Mouse (Mus musculus) midbrain, embryonic 12.5 days (tissue): ENCODE measurements around the gene Gm2035. TPM values are rescaled to one million over a fixed set of nuclear protein-coding genes. Genes with fewer than 3 reads are reported as not detected.
"Not testable (repeated sequence)": the region's sequence is repeated elsewhere in the genome, so short reads cannot be mapped to it uniquely, and the experiment has no call there.

Experiments used
- ATAC-seq: fragments of 200-750 bp; cut with Nextera tagmentation; 2 replicates; pipeline ENCODE4 v1.8.0; 2017; ENCODE audit warnings: low read depth, moderate TSS enrichment, moderate library complexity; ENCODE audit not compliant: low FRiP score
- H3K27ac ChIP-seq: fragments of 300-500 bp; sonication (generic); replicated peaks from 2 replicates; pipeline ENCODE4 v1.5.1; 2016; ENCODE audit warnings: mild to moderate bottlenecking
- H3K27me3 ChIP-seq: fragments of 300-500 bp; sonication (generic); 2 replicates; pipeline ENCODE4 v1.6.1; 2016; ENCODE audit warnings: mild to moderate bottlenecking
- H3K36me3 ChIP-seq: fragments of 300-500 bp; sonication (generic); 2 replicates; pipeline ENCODE4 v1.6.1; 2016
- H3K4me1 ChIP-seq: fragments of 300-500 bp; sonication (generic); 2 replicates; pipeline ENCODE4 v1.6.1; 2016
- H3K4me2 ChIP-seq: fragments of 300-500 bp; sonication (generic); replicated peaks from 2 replicates; pipeline ENCODE4 v1.6.1; 2016; ENCODE audit warnings: mild to moderate bottlenecking, moderate library complexity
- H3K4me3 ChIP-seq: fragments of 300-500 bp; sonication (generic); 2 replicates; pipeline ENCODE4 v1.5.1; 2016; ENCODE audit warnings: mild to moderate bottlenecking
- H3K9ac ChIP-seq: fragments of 300-500 bp; sonication (generic); replicated peaks from 2 replicates; pipeline ENCODE4 v1.6.1; 2016; ENCODE audit warnings: mild to moderate bottlenecking, moderate library complexity
- H3K9me3 ChIP-seq: fragments of 300-500 bp; sonication (generic); 2 replicates; pipeline ENCODE4 v1.6.1; 2016; ENCODE audit warnings: mild to moderate bottlenecking
- WGBS: fragments of 180-500 bp; shearing (Covaris S2); methylation state at CpG from one replicate; pipeline ENCODE4 v1.1.7; 2016; 5-methylcytosine and 5-hydroxymethylcytosine counted together
- polyA plus RNA-seq: library from polyadenylated mRNA; unstranded; fragments of >200 nt; fragmentation: Nextera tagmentation; extraction: Ambion mirVana; gene quantifications from 2 replicates; pipeline ENCODE4 v1.2.1, GENCODE M21; 2016

Gm2035 gene
- not detected in 2 replicates for polyA plus RNA-seq

DNA sequence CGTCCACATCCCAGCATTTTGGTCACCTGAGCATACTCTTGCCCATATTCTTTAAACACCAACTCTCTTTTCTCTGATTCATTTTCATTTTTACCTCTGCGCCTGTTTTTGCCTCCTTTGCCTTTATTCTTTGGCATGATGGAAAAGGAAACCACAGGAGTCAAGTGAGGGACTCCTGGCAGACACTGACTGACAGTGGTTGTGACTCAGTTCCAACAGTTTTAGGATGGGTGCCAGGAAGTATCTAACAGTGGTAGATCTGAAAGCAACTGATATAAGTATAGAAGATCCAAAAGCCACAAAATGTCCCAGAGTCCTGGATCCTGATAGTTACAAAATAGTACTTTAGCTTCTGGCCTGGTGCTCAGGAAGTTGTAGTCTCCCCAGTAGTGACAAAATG lies at the start of gene Gm2035:
Gene Gm2035, minus strand, starts transcription at position 137 of the 400 bp plus-strand sequence.
- H3K4me3 ChIP-seq, H3K4me1 ChIP-seq, H3K9ac ChIP-seq, H3K27me3 ChIP-seq, H3K4me2 ChIP-seq, H3K27ac ChIP-seq, H3K36me3 ChIP-seq, ATAC-seq, H3K9me3 ChIP-seq: not testable (repeated sequence)
- WGBS = 80% methylated on average over 2 of the region's 2 CpGs

DNA sequence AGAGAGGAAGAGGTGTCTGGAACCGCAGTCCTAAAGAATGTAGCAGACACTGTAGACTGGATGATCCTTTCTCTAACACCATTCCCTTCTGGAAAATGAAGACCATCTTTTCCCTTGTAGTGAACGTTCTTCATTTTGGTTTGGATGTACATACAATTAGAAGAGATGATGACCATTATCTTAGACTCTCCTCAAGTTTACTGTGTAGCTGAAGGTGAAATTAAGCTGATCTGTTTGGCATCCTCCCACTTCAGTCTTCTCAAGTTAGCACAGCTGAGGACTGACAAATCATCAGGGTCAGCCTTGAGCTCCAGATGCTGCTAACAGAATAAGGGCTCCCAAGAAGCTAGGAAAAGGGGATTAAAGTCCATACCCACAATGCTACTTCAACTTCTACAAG lies 34.1 kb upstream of the Gm2035 start, which contains the start of gene Gm2042:
Gene Gm2042, plus strand, starts transcription at position 301 of the 400 bp plus-strand sequence.
- not testable (repeated sequence) for H3K27me3 ChIP-seq, H3K36me3 ChIP-seq, ATAC-seq, H3K9ac ChIP-seq, H3K4me1 ChIP-seq, H3K27ac ChIP-seq, H3K4me3 ChIP-seq, H3K4me2 ChIP-seq, H3K9me3 ChIP-seq
- 92% methylated on average over 2 of the region's 2 CpGs for WGBS

DNA sequence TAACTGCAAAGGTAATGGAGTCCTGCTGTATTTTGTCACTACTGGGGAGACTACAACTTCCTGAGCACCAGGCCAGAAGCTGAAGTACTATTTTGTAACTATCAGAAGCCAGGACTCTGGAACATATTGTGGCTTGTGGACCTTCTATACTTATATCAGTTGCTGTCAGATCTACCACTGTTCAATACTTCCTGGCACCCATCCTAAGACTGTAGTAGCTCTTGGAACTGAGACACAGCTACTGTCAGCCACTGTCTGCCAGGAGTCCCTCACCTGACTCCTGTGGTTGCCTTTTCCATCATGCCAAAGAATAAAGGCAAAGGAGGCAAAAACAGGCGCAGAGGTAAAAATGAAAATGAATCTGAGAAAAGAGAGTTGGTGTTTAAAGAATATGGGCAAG lies 24.6 kb downstream of the Gm2035 start, which contains the start of gene Gm2022:
Gene Gm2022, plus strand, starts transcription at position 301 of the 400 bp plus-strand sequence.
- H3K9ac ChIP-seq, H3K27ac ChIP-seq, ATAC-seq: not testable (repeated sequence)

DNA sequence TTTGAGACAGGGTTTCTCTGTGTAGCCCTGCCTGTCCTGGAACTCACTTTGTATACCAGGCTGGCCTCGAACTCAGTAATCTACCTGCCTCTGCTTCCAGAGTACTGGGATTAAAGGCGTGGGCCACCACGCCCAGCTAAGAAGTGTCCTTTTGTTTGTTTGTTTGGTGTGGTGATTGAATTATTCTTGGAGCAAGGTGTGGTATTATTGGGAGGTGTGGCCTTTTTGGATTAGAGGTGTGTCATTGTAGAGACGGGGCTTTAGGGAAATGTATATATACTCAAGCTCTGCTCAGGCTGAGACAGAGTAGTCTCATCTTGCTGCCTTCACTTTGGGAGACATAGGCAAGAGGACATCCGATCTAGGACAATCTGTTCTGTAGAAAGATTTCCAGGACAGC lies 45.9 kb downstream of the Gm2035 start, which contains the start of gene Gm2016:
Gene Gm2016, plus strand, starts transcription at position 301 of the 400 bp plus-strand sequence.
- 91% methylated on average over 5 of the region's 5 CpGs for WGBS
- not testable (repeated sequence) for H3K36me3 ChIP-seq, H3K4me3 ChIP-seq, H3K9me3 ChIP-seq, H3K27ac ChIP-seq, H3K4me2 ChIP-seq, H3K27me3 ChIP-seq, H3K9ac ChIP-seq, ATAC-seq, H3K4me1 ChIP-seq

More for the DNA sequence above, 24.6 kb downstream of the Gm2035 start, which contains the start of gene Gm2022:
- H3K36me3 ChIP-seq, H3K9me3 ChIP-seq, H3K4me3 ChIP-seq, H3K27me3 ChIP-seq, H3K4me1 ChIP-seq, H3K4me2 ChIP-seq: not testable (repeated sequence)
- WGBS = 100% methylated on average over 1 of the region's 1 CpGs

Other genes with a start within 250 kb of the Gm2035 start
- not detected in 2 replicates for gene Gm21319, start 144.1 kb downstream of the Gm2035 start, polyA plus RNA-seq
- not detected in 2 replicates for gene Gm21936, start 124.3 kb downstream of the Gm2035 start, polyA plus RNA-seq
- not detected in 2 replicates for gene BB287469, start 103.3 kb downstream of the Gm2035 start, polyA plus RNA-seq
- gene Gm2001, start 77.5 kb downstream of the Gm2035 start, polyA plus RNA-seq = not detected in 2 replicates
- not detected in 2 replicates for gene Gm2016, start 45.8 kb downstream of the Gm2035 start, polyA plus RNA-seq
- not detected in 2 replicates for gene Gm2022, start 24.5 kb downstream of the Gm2035 start, polyA plus RNA-seq
- gene Gm2042, start 34.2 kb upstream of the Gm2035 start, polyA plus RNA-seq = not detected in 2 replicates
- not detected in 2 replicates for gene Gm2075, start 92.0 kb upstream of the Gm2035 start, polyA plus RNA-seq
- not detected in 2 replicates for gene Gm6803, start 98.9 kb upstream of the Gm2035 start, polyA plus RNA-seq
- gene Gm2056, start 107.1 kb upstream of the Gm2035 start, polyA plus RNA-seq = not detected in 2 replicates
- gene Gm16368, start 163.8 kb upstream of the Gm2035 start, polyA plus RNA-seq = not detected in 2 replicates